Mouse (Mus musculus): ENCODE measurements at regions not wholly inside any gene's neighbourhood (a gene's known extent, or its start where the extent isn't known, plus 50 kb on each side); places are given as distances from the start of the nearest gene placed in this dataset.

DNA sequence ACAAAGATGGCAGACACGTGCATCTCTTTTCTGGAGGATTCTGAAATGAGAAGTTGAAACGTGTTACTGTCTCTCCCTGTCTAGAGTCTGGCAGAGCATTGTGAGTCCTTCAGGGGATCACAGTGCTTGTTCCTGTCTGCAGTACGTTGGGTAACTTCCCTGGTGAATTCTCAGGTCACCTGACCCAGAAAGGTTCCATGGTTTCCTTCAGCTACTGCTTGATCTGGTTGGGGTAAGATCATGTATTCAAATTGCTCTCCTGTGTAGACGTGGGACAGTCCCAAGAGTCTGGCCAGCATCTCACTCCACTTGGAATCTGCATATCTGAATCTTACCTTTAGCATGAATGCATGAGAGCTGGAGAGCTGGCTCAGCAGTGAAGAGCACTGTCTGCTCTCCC is 350.0 kb downstream of the Gpat3 start:
- TF ChIP-seq NRF1 (IDR thresholded peaks at IDR 0.05; ENCODE audit: insufficient read depth, low read depth, low read length, poor library complexity, severe bottlenecking) (no peak), TCF12 (IDR thresholded peaks at IDR 0.05; ENCODE audit: low read depth, low read length) (no peak), POLR2A (IDR thresholded peaks at IDR 0.05; ENCODE audit: control insufficient read depth in 1 of 2, insufficient read depth in 1 of 2, low read depth in 1 of 2, low read length in 2 of 2, poor library complexity in 1 of 2) (no peak), CTCF (IDR thresholded peaks at IDR 0.05 in 2 of 3, conservative IDR thresholded peaks at IDR 0.05 in 1 of 3; ENCODE audit: control insufficient read depth in 1 of 3, insufficient read depth in 1 of 3, low read depth in 2 of 3, low read length in 3 of 3, poor library complexity in 1 of 3, severe bottlenecking in 1 of 3) (no peak), ZMIZ1 (IDR thresholded peaks at IDR 0.05; ENCODE audit: low read depth, low read length) (no peak), HCFC1 (IDR thresholded peaks at IDR 0.05; ENCODE audit: low read depth, low read length) (no peak), SIN3A (IDR thresholded peaks at IDR 0.05; ENCODE audit: low read length) (no peak), SMC3 (IDR thresholded peaks at IDR 0.05; ENCODE audit: low read depth, low read length) (no peak), USF2 (IDR thresholded peaks at IDR 0.05; ENCODE audit: borderline replicate concordance in 1 of 2, insufficient read depth in 1 of 2, low read depth in 1 of 2, low read length in 2 of 2) (no peak), NELFE (IDR thresholded peaks at IDR 0.05; ENCODE audit: low read depth, low read length) (no peak), EP300 (IDR thresholded peaks at IDR 0.05; ENCODE audit: low read depth in 1 of 2, low read length in 2 of 2) (no peak)
